9 mouse cellular contexts compared by ENCODE assay signal in the genomic region with DNA sequence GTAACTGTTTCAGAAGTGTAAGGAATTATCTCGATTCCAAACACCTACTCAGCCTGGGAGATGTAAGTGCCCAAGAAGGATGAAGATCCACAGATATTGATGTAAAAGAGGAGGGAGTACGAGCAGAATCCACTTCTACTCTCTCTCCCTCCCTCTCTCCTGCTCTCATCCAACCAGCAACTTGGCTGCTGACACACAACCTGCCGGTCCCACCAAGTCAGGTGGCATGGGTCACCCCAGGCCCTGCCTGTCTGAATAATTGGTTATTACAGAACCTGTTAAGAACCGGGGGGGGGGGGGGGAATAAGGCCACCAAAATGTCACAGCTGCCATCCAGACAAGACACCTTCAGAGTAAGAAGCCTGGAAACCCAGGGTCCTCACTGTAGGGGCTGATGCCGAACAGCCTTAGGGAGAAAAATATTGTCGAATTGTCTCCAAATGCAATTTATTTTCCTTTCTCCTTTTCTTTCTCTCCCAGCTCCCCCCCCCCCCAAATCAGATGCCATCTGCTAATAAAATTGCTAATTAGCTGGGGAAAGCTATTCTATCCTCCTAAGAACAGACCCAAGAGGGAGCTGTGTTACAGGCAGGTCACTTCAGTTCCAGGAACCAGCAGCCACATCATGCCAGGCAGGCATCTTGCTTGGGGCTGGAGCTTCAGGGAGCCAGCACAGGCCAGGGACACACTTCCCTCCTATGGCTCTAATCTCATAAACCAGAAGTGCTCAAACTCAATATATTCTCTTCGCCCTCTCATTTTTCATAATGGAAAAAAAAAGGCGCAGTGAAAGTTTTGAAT. TPM values are rescaled to one million over a fixed set of nuclear protein-coding genes. Genes with fewer than 3 reads are reported as not detected.
DNase-seq lines count a peak whose midpoint lies in the region; ATAC-seq and TF ChIP-seq lines count a peak whose summit lies in the region.
"Had no signal": no experiment of that assay in that cellular context is flagged by ENCODE, and none has a peak within 500 bp of the region (broad histone marks: within the 10 kb centered on the region; RNA-seq: fewer than 3 reads in every experiment).

No protein-coding gene starts in this region.

- no peak for DNase-seq in gastrocnemius, adult 2 months
- no peak for DNase-seq in gastrocnemius, postnatal 14 days
- DNase-seq in midbrain, embryonic 10.5 days (ENCODE audit: low spot score), result no peak
- no peak for DNase-seq in left cerebral cortex, adult 2 months (ENCODE audit: extremely low spot score in 1 of 2, low spot score in 2 of 2)
- DNase-seq: adrenal gland, adult 2 months had no signal

- H3K4me1 ChIP-seq in midbrain, embryonic 15.5 days, result 0 out of 2 replicates have a peak, but pooled peaks cover 6% of the 10 kb centered on the region
- peaks cover 7% of the 10 kb centered on the region; the same call in 1 of the 2 replicates for H3K4me1 ChIP-seq in midbrain, embryonic 10.5 days
- peaks cover 4% of the 10 kb centered on the region; the same call in 1 of the 2 replicates for H3K4me1 ChIP-seq in intestine, embryonic 15.5 days (replicated peaks)
- H3K4me1 ChIP-seq in stomach, embryonic 16.5 days (ENCODE audit: control insufficient read depth, insufficient read depth, low read length), result peaks cover 10% of the 10 kb centered on the region

- no peak overlapping the region for H3K4me2 ChIP-seq in midbrain, embryonic 15.5 days
- no peak overlapping the region for H3K4me2 ChIP-seq in intestine, embryonic 15.5 days (replicated peaks)
- no peak overlapping the region for H3K4me2 ChIP-seq in stomach, embryonic 16.5 days (ENCODE audit: low read depth, low read length)

- H3K9ac ChIP-seq in midbrain, embryonic 15.5 days, result no peak overlapping the region
- H3K9ac ChIP-seq in intestine, embryonic 15.5 days, result no peak overlapping the region
- no peak overlapping the region for H3K9ac ChIP-seq in stomach, embryonic 16.5 days (ENCODE audit: low read length)

- TF ChIP-seq CTCF in gastrocnemius, adult 2 months (IDR thresholded peaks at IDR 0.05), result no peak
- TF ChIP-seq CTCF in left cerebral cortex, adult 2 months (IDR thresholded peaks at IDR 0.05), result no peak

- 0 out of 2 replicates have a peak, but pooled peaks have one; percentile 50 for ATAC-seq in midbrain, embryonic 15.5 days (replicated peaks)
- peak; percentile 50 for ATAC-seq in intestine, embryonic 15.5 days
- peak; percentile 42; the same call in 1 of the 2 replicates for ATAC-seq in stomach, embryonic 16.5 days (ENCODE audit: insufficient read depth, low FRiP score)
- ATAC-seq in granulocyte monocyte progenitor cell, adult 5-6 weeks (replicated peaks; ENCODE audit: poor library complexity, severe bottlenecking), result no peak

- no peaks in the 10 kb centered on the region for H3K36me3 ChIP-seq in midbrain, embryonic 15.5 days (replicated peaks)
- no peaks in the 10 kb centered on the region for H3K36me3 ChIP-seq in midbrain, embryonic 10.5 days
- H3K36me3 ChIP-seq in intestine, embryonic 15.5 days, result no peaks in the 10 kb centered on the region
- H3K36me3 ChIP-seq in stomach, embryonic 16.5 days (ENCODE audit: control insufficient read depth, insufficient read depth, low read length), result no peaks in the 10 kb centered on the region

- peak overlapping the region; percentile 35; the same call in 1 of the 2 replicates for H3K27ac ChIP-seq in gastrocnemius, adult 2 months
- H3K27ac ChIP-seq in midbrain, embryonic 15.5 days, result peak overlapping the region; percentile 16; the same call in 1 of the 2 replicates
- no peak overlapping the region for H3K27ac ChIP-seq in midbrain, embryonic 10.5 days (replicated peaks)
- 0 out of 2 replicates have a peak overlapping the region, but pooled peaks have one; percentile 11 for H3K27ac ChIP-seq in intestine, embryonic 15.5 days
- no peak overlapping the region for H3K27ac ChIP-seq in stomach, embryonic 16.5 days (ENCODE audit: low read length)
- no peak overlapping the region for H3K27ac ChIP-seq in left cerebral cortex, adult 2 months

- no peaks in the 10 kb centered on the region for H3K27me3 ChIP-seq in midbrain, embryonic 15.5 days (replicated peaks)
- peaks cover 6% of the 10 kb centered on the region for H3K27me3 ChIP-seq in midbrain, embryonic 10.5 days (ENCODE audit: low read depth, poor library complexity, severe bottlenecking)
- H3K27me3 ChIP-seq in intestine, embryonic 15.5 days (replicated peaks), result no peaks in the 10 kb centered on the region
- H3K27me3 ChIP-seq in stomach, embryonic 16.5 days (ENCODE audit: control insufficient read depth, insufficient read depth, low read length), result no peaks in the 10 kb centered on the region

- H3K9me3 ChIP-seq in midbrain, embryonic 15.5 days, result no peaks in the 10 kb centered on the region
- no peaks in the 10 kb centered on the region for H3K9me3 ChIP-seq in midbrain, embryonic 10.5 days (replicated peaks)
- no peaks in the 10 kb centered on the region for H3K9me3 ChIP-seq in intestine, embryonic 15.5 days
- no peaks in the 10 kb centered on the region for H3K9me3 ChIP-seq in stomach, embryonic 16.5 days (replicated peaks; ENCODE audit: control insufficient read depth, low read length)

- WGBS in midbrain, embryonic 15.5 days, result 71% methylated on average over 8 of the region's 8 CpGs
- whole genome bisulfite sequencing in midbrain, embryonic 10.5 days, result 73% methylated on average over 8 of the region's 8 CpGs
- WGBS in intestine, embryonic 15.5 days, result 56% methylated on average over 8 of the region's 8 CpGs
- WGBS in stomach, embryonic 16.5 days, result 61% methylated on average over 8 of the region's 8 CpGs

- H3K4me3 ChIP-seq in gastrocnemius, adult 2 months, result no peak overlapping the region
- H3K4me3 ChIP-seq in midbrain, embryonic 15.5 days, result no peak overlapping the region
- H3K4me3 ChIP-seq in midbrain, embryonic 10.5 days, result no peak overlapping the region
- H3K4me3 ChIP-seq in intestine, embryonic 15.5 days (replicated peaks), result no peak overlapping the region
- no peak overlapping the region for H3K4me3 ChIP-seq in stomach, embryonic 16.5 days (replicated peaks; ENCODE audit: low read length)
- no peak overlapping the region for H3K4me3 ChIP-seq in left cerebral cortex, adult 2 months

- intact Hi-C loops in gastrocnemius, adult 2 months (cut with DNase I), result no loop called here
- intact Hi-C loops in gastrocnemius, postnatal 14 days (cut with DNase I; ENCODE audit: low total_unique reads), result no loop called here
- intact Hi-C loops in left cerebral cortex, adult 2 months (cut with DNase I), result no loop called here

RNA-seq across cellular contexts. Expression of gene Atp1a1, which starts 6.7 kb away (rescaled TPM):
- 10 to 100 TPM; 80.1 to 81.1 TPM for total RNA-seq in gastrocnemius, adult 2 months (2021)
- 10 to 100 TPM; 54.3 to 64.5 TPM for total RNA-seq in gastrocnemius, postnatal 14 days (2021)
- polyA plus RNA-seq in midbrain, embryonic 15.5 days (2015; fragmentation: Nextera tagmentation; extraction: Ambion mirVana), result 57.1 and 58.8 TPM in 2 replicates
- 39.6 and 43.5 TPM in 2 replicates for polyA plus RNA-seq in midbrain, embryonic 10.5 days (2016; fragmentation: Nextera tagmentation; extraction: Ambion mirVana)
- polyA plus RNA-seq in intestine, embryonic 15.5 days (2015; fragmentation: Nextera tagmentation; extraction: Ambion mirVana), result 247 and 251 TPM in 2 replicates
- polyA plus RNA-seq in stomach, embryonic 16.5 days (2015; fragmentation: Nextera tagmentation; extraction: Ambion mirVana), result 149 and 158 TPM in 2 replicates
- total RNA-seq in left cerebral cortex, adult 2 months (2021), result 1,000 to 10,000 TPM; 1,018 to 1,116 TPM
- 82.1 and 82.6 TPM in 2 replicates for total RNA-seq in granulocyte monocyte progenitor cell, adult 5-6 weeks (2014; fragmentation: Nextera tagmentation)
- 118 and 122 TPM in 2 replicates for total RNA-seq in granulocyte monocyte progenitor cell, adult 5-6 weeks (2017)

Comparison
In these comparisons a context has a peak if more than half of its experiments do, and no peak if none do; other contexts are left out.
1. H3K27ac ChIP-seq: peak in gastrocnemius, adult 2 months (single experiment), midbrain, embryonic 15.5 days (single experiment) and intestine, embryonic 15.5 days (single experiment); none in midbrain, embryonic 10.5 days (single experiment), stomach, embryonic 16.5 days (single experiment) and left cerebral cortex, adult 2 months (single experiment).
2. RNA of gene Atp1a1, which starts 6.7 kb away (total RNA-seq): 1,018 to 1,116 TPM in left cerebral cortex, adult 2 months; 82.1 to 122 TPM in granulocyte monocyte progenitor cell, adult 5-6 weeks, 80.1 to 81.1 TPM in gastrocnemius, adult 2 months and 54.3 to 64.5 TPM in gastrocnemius, postnatal 14 days; every median in the first group is over 4 times any median in the second.